Mouse (Mus musculus): Measurements from ENCODE around the gene Gm9774. TPM values are rescaled to one million over a fixed set of nuclear protein-coding genes. Genes with fewer than 3 reads are reported as not detected.

Gm9774 gene
- polyA plus RNA-seq, 1 experiment from 2014 or later: 0.59 TPM

Other genes starting within 250 kb of the Gm9774 start
- not detected in 3 replicates for gene Sprr2a1, start 213.6 kb downstream of the Gm9774 start, polyA plus RNA-seq (2018)
- gene Sprr2a2, start 213.5 kb downstream of the Gm9774 start, polyA plus RNA-seq (2018): not detected in 3 replicates
- gene Sprr2a3, start 144.0 kb downstream of the Gm9774 start, polyA plus RNA-seq (2018): not detected in 3 replicates
- not detected in 3 replicates for gene Sprr2b, start 112.8 kb downstream of the Gm9774 start, polyA plus RNA-seq (2018)
- gene Sprr2d, start 90.3 kb downstream of the Gm9774 start, polyA plus RNA-seq (2018): not detected in 3 replicates
- not detected in 3 replicates for gene Sprr2e, start 77.3 kb downstream of the Gm9774 start, polyA plus RNA-seq (2018)
- not detected in 3 replicates for gene Sprr2f, start 64.2 kb downstream of the Gm9774 start, polyA plus RNA-seq (2018)
- gene Sprr2h, start 43.7 kb downstream of the Gm9774 start, polyA plus RNA-seq (2018): not detected in 3 replicates
- gene Sprr2i, start 21.4 kb downstream of the Gm9774 start, polyA plus RNA-seq (2018): not detected in 3 replicates
- gene Sprr2j-ps, start 11.3 kb downstream of the Gm9774 start, polyA plus RNA-seq (2018): not detected in 3 replicates
- not detected in 3 replicates for gene Sprr2k, start 3.2 kb upstream of the Gm9774 start, polyA plus RNA-seq (2018)
- not detected in 3 replicates for gene Sprr1b, start 9.4 kb upstream of the Gm9774 start, polyA plus RNA-seq (2018)
- not detected in 3 replicates for gene Sprr3, start 29.3 kb upstream of the Gm9774 start, polyA plus RNA-seq (2018)
- gene Sprr1a, start 56.5 kb upstream of the Gm9774 start, polyA plus RNA-seq (2018): not detected in 3 replicates
- not detected in 3 replicates for gene Sprr4, start 71.1 kb upstream of the Gm9774 start, polyA plus RNA-seq (2018)
- gene 2310046K23Rik, start 105.1 kb upstream of the Gm9774 start, polyA plus RNA-seq (2018): not detected in 3 replicates
- gene Ivl, start 144.3 kb upstream of the Gm9774 start, polyA plus RNA-seq (2018): not detected in 3 replicates
- gene Smcp, start 159.6 kb upstream of the Gm9774 start, polyA plus RNA-seq (2018): not detected in 3 replicates
- not detected in 3 replicates for gene 2210017I01Rik, start 178.1 kb upstream of the Gm9774 start, polyA plus RNA-seq (2018)
- gene Lce6a, start 192.2 kb upstream of the Gm9774 start, polyA plus RNA-seq (2018): not detected in 3 replicates
- not detected in 3 replicates for gene Lce1a1, start 218.9 kb upstream of the Gm9774 start, polyA plus RNA-seq (2018)
- not detected in 3 replicates for gene Lce1b, start 227.5 kb upstream of the Gm9774 start, polyA plus RNA-seq (2018)
- not detected in 3 replicates for gene Lce1a2, start 240.9 kb upstream of the Gm9774 start, polyA plus RNA-seq (2018)
- gene Lce1c, start 249.8 kb upstream of the Gm9774 start, polyA plus RNA-seq (2018): not detected in 3 replicates

Measured in macrophage (primary cell).